Mouse (Mus musculus) heart, adult 2 months (tissue): ENCODE measurements around the gene Gm12184.

Source experiments
- CTCF ChIP-seq: fragments of 200-600 bp; IDR thresholded peaks from 2 replicates; pipeline ENCODE4 v1.8.1; 2022; ENCODE audit warnings: antibody characterized with exemption, mild to moderate bottlenecking, moderate library complexity
- EP300 ChIP-seq: fragments of 200-500 bp; IDR thresholded peaks from 2 replicates; pipeline ENCODE4 v1.6.1; 2011; ENCODE audit warnings: low read depth, low read length, control low read depth; ENCODE audit not compliant: insufficient read depth
- POLR2A ChIP-seq: fragments of 200-500 bp; IDR thresholded peaks from 2 replicates; pipeline ENCODE4 v1.6.1; 2011; ENCODE audit warnings: mild to moderate bottlenecking, low read depth, low read length, control low read depth; ENCODE audit not compliant: insufficient read depth

DNA sequence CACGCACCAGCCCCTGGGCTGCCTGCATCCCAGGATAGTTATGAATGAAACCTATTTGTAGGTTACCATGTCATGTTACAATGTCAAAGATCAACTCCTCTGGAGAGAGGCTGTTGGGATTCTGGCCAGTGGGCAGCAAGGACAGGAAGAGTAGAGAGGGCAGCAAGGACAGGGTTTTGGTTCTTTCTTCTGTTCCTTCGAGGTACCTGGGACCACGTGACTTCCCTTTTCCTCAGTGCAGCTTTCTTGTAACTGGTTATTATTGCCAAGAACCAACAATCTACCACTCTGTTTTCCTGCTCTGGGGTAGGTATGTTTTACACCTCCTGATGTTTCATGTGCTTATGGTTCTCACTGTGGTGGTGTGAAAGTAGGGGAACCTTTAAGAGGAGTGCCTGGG is 37.4 kb upstream of the Gm12184 start:
- TF ChIP-seq CTCF: no peak
- no peak for TF ChIP-seq POLR2A
- TF ChIP-seq EP300: no peak
